Mouse (Mus musculus): ENCODE measurements around the gene Tnni3k. TPM values are rescaled to one million over a fixed set of nuclear protein-coding genes. Genes with fewer than 3 reads are reported as not detected.
A peak's percentile ranks its signal among the peaks of the same experiment; 100 is the strongest.

Tnni3k gene
- polyA plus RNA-seq, 1 experiment from 2014 or later = 0.05 TPM

GRCm38 (mm10) chr3:154758089-154758488, 297.1 kb downstream of the Tnni3k start:
- no peak overlapping the region for H3K9ac ChIP-seq (ENCODE audit: low read depth, low read length)
- no peaks in the 10 kb centered on the region for H3K4me1 ChIP-seq (replicated peaks; ENCODE audit: control insufficient read depth, insufficient read depth, low read length)

DNA sequence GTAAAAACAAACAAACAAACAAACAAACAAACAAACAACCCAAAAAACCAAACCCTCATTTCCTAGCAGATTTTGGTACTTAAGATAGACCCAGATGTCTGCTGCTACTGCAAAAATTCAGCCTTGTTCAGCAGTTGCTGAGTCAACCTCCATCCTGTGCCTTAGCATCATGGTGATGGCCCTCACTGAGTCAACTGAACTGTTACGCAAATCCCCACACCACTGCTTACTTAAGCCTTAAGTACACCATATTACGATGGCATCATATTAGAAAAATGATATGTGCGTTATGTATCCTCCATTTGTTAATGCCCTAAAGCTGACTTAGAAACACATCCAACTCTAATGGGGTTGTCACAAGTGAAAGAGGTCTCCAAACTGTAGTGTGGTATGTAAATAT, 300.0 kb downstream of the Tnni3k start:
- 91% methylated on average over 3 of the region's 3 CpGs for WGBS
- Histone ChIP-seq H3K9me3 (ENCODE audit: control insufficient read depth, low read length) (no peaks in the 10 kb centered on the region), H3K36me3 (ENCODE audit: control insufficient read depth, insufficient read depth, low read length) (no peaks in the 10 kb centered on the region), H3K27ac (ENCODE audit: low read depth, low read length) (no peak overlapping the region), H3K27me3 (ENCODE audit: control insufficient read depth, insufficient read depth, low read length) (no peaks in the 10 kb centered on the region), H3K9ac (ENCODE audit: low read depth, low read length) (no peak overlapping the region), H3K4me3 (ENCODE audit: low read depth, low read length) (no peak overlapping the region), H3K4me2 (replicated peaks; ENCODE audit: low read depth, low read length) (no peak overlapping the region), H3K4me1 (replicated peaks; ENCODE audit: control insufficient read depth, insufficient read depth, low read length) (no peaks in the 10 kb centered on the region)
- DNase-seq (ENCODE audit: low spot score) = no peak
- ATAC-seq (ENCODE audit: low FRiP score) = no peak

More at GRCm38 (mm10) chr3:154758089-154758488, 297.1 kb downstream of the Tnni3k start:
- Histone ChIP-seq H3K36me3 (ENCODE audit: control insufficient read depth, insufficient read depth, low read length) (no peaks in the 10 kb centered on the region), H3K4me3 (ENCODE audit: low read depth, low read length) (no peak overlapping the region), H3K27ac (ENCODE audit: low read depth, low read length) (no peak overlapping the region), H3K27me3 (ENCODE audit: control insufficient read depth, insufficient read depth, low read length) (no peaks in the 10 kb centered on the region), H3K9me3 (ENCODE audit: control insufficient read depth, low read length) (no peaks in the 10 kb centered on the region), H3K4me2 (replicated peaks; ENCODE audit: low read depth, low read length) (no peak overlapping the region)
- DNase-seq (ENCODE audit: low spot score) (no peak), ATAC-seq (ENCODE audit: low FRiP score) (no peak)
- WGBS = 60% methylated on average over 3 of the region's 3 CpGs

- no peaks in the 10 kb centered on the region for H3K27me3 ChIP-seq (ENCODE audit: control insufficient read depth, insufficient read depth, low read length)
Observed at GRCm38 (mm10) chr3:154754505-154754904, 300.7 kb downstream of the Tnni3k start.

DNA sequence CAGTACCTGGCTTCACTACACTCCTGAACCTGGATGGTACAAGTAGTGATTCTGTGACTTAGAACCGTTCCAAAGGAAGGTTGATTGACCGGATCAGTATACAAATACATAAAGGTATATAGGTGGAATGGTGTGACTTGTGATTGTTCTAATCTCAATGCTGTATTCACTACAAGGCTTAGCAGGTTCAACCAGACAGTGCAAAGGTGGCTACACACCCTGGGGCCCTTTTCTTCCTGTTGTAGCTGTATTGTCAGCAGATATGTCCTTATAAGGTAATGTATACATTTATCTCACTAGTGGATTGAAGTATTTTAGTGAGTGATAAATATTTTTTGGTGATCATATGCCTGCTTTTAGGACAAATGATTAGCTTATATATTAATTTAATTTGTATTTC, 310.9 kb downstream of the Tnni3k start:
- Histone ChIP-seq H3K4me2 (replicated peaks; ENCODE audit: low read depth, low read length) (no peak overlapping the region), H3K27ac (ENCODE audit: low read depth, low read length) (no peak overlapping the region), H3K9me3 (ENCODE audit: control insufficient read depth, low read length) (no peaks in the 10 kb centered on the region), H3K27me3 (ENCODE audit: control insufficient read depth, insufficient read depth, low read length) (no peaks in the 10 kb centered on the region), H3K4me3 (ENCODE audit: low read depth, low read length) (no peak overlapping the region), H3K9ac (ENCODE audit: low read depth, low read length) (no peak overlapping the region), H3K36me3 (ENCODE audit: control insufficient read depth, insufficient read depth, low read length) (no peaks in the 10 kb centered on the region), H3K4me1 (replicated peaks; ENCODE audit: control insufficient read depth, insufficient read depth, low read length) (no peaks in the 10 kb centered on the region)
- DNase-seq (ENCODE audit: low spot score) = no peak
- no peak for ATAC-seq (ENCODE audit: low FRiP score)
- WGBS = 96% methylated on average over 2 of the region's 2 CpGs

More at GRCm38 (mm10) chr3:154754505-154754904, 300.7 kb downstream of the Tnni3k start:
- H3K9me3 ChIP-seq (ENCODE audit: control insufficient read depth, low read length) = no peaks in the 10 kb centered on the region
- ATAC-seq (ENCODE audit: low FRiP score) (no peak), DNase-seq (ENCODE audit: low spot score) (no peak)
- no peak overlapping the region for H3K4me2 ChIP-seq (replicated peaks; ENCODE audit: low read depth, low read length)
- H3K9ac ChIP-seq (ENCODE audit: low read depth, low read length) = no peak overlapping the region
- H3K27ac ChIP-seq (ENCODE audit: low read depth, low read length) = no peak overlapping the region
- H3K4me3 ChIP-seq (ENCODE audit: low read depth, low read length) = no peak overlapping the region
- H3K36me3 ChIP-seq (ENCODE audit: control insufficient read depth, insufficient read depth, low read length) = no peaks in the 10 kb centered on the region
- H3K4me1 ChIP-seq (replicated peaks; ENCODE audit: control insufficient read depth, insufficient read depth, low read length) = no peaks in the 10 kb centered on the region
- WGBS = 49% methylated on average over 3 of the region's 3 CpGs

DNA sequence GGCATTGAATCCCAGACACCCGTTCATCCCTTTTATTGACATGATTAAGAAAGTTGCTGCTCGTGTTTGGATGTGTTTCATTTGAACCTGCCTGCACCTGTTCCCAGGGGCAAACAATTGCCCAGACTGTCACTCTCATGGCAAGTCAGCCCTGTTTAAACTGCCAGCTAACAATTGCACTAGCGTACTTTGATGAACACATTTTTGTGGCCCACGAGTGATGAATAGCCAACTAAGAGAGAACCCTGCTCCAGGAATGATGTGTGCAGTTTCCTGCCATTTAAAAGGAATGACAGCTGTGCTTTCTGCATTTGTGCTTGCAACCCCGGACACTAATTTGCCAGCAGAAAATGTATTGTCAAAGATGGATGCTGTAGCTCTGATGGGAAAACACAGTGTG, 312.3 kb downstream of the Tnni3k start:
- H3K9ac ChIP-seq (ENCODE audit: low read depth, low read length) = no peak overlapping the region
- no peaks in the 10 kb centered on the region for H3K27me3 ChIP-seq (ENCODE audit: control insufficient read depth, insufficient read depth, low read length)
- no peak overlapping the region for H3K27ac ChIP-seq (ENCODE audit: low read depth, low read length)
- H3K4me2 ChIP-seq (replicated peaks; ENCODE audit: low read depth, low read length) = no peak overlapping the region
- DNase-seq (ENCODE audit: low spot score) (no peak), ATAC-seq (ENCODE audit: low FRiP score) (0 out of 2 replicates have a peak, but pooled peaks have one; percentile 22)
- H3K36me3 ChIP-seq (ENCODE audit: control insufficient read depth, insufficient read depth, low read length) = no peaks in the 10 kb centered on the region
- no peaks in the 10 kb centered on the region for H3K9me3 ChIP-seq (ENCODE audit: control insufficient read depth, low read length)
- 45% methylated on average over 5 of the region's 5 CpGs for WGBS
- H3K4me1 ChIP-seq (replicated peaks; ENCODE audit: control insufficient read depth, insufficient read depth, low read length) = no peaks in the 10 kb centered on the region
- H3K4me3 ChIP-seq (ENCODE audit: low read depth, low read length) = no peak overlapping the region

DNA sequence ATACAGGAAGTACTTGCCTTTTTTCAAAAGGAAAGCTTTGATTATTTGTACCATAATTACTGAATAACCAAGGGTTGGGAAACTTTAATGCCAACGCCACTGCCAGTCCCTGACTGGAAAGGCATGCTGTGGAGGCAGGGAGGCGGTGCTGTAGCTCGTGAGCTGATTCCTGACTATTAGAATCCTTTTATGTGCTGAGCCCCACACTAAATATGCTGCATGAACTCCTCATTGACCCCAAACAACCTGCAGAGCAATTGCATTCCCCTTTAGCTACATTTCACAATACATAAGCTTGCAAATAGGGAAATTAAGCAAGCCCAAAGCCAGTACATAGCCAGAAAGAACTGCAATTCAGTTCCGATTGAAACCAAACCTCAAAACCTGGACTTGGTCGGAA, 313.7 kb downstream of the Tnni3k start:
- Histone ChIP-seq H3K4me1 (replicated peaks; ENCODE audit: control insufficient read depth, insufficient read depth, low read length) (no peaks in the 10 kb centered on the region), H3K4me2 (replicated peaks; ENCODE audit: low read depth, low read length) (no peak overlapping the region), H3K9me3 (ENCODE audit: control insufficient read depth, low read length) (no peaks in the 10 kb centered on the region), H3K36me3 (ENCODE audit: control insufficient read depth, insufficient read depth, low read length) (no peaks in the 10 kb centered on the region), H3K4me3 (ENCODE audit: low read depth, low read length) (no peak overlapping the region), H3K27ac (ENCODE audit: low read depth, low read length) (no peak overlapping the region), H3K9ac (ENCODE audit: low read depth, low read length) (no peak overlapping the region), H3K27me3 (ENCODE audit: control insufficient read depth, insufficient read depth, low read length) (no peaks in the 10 kb centered on the region)
- ATAC-seq (ENCODE audit: low FRiP score) = no peak
- 62% methylated on average over 5 of the region's 5 CpGs for WGBS
- no peak for DNase-seq (ENCODE audit: low spot score)

Other genes starting within 250 kb of the Tnni3k start
- gene Fpgt, start 38.0 kb upstream of the Tnni3k start, polyA plus RNA-seq (2014; fragmentation: Nextera tagmentation; extraction: Ambion mirVana) = 20.1 and 20.5 TPM in 2 replicates
- 1.4 and 1.5 TPM in 2 replicates for gene Lrriq3, start 38.0 kb upstream of the Tnni3k start, polyA plus RNA-seq (2014; fragmentation: Nextera tagmentation; extraction: Ambion mirVana)